Mouse (Mus musculus) NIH3T3 (cell line): Measurements from ENCODE around the gene Kdm5b.
A peak's percentile ranks its signal among the peaks of the same experiment; 100 is the strongest.
"Not testable (repeated sequence)": the region's sequence is repeated elsewhere in the genome, so short reads cannot be mapped to it uniquely, and the experiment has no call there.

Experiments
- DNase-seq: peaks from one replicate; pipeline ENCODE4 v3.0.0-alpha.2; 2012; ENCODE audit warnings: low read depth

Kdm5b gene

DNA sequence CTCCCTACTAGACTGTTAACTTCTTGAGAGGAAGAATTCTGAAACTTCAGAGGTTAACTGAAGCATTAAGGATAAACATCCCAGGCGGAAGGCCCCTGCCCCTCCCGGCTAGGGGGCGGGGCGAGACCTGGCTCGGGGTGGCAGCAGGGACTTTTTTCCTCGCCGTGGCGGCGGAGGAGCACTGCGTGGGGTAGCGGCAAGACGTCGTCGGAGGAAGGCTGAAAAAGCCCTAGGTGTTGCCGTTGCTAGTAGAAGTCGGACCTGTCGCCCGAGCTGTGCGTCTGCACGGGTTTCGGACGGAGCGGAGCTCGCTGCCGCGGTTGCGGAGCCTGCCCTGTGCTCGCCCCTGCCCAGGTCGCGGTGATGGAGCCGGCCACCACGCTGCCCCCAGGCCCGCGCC lies at the start of gene Kdm5b:
Gene Kdm5b (plus strand): TSS at position 196 of the 400 bp plus-strand sequence.
- peak; percentile 91 for DNase-seq

DNA sequence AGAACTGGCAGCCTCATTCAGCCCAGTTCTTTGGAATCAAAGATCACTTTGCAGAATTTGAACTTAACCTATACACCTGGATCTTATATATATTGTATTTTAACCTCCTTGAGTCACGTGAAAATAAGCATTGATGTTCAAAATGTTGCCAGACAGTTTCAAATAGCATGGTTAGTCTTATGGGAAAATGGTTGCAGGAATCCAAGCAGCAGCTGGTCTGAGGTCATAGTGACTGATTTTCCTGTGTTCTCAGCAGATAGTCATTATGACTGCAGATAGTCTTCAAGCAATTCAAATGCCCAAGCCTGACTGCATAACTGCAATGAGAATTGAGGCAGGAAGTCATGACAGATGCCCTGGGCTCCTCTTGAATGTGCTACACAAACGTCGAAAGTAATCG lies 47.8 kb upstream of the Kdm5b start:
- DNase-seq = peak; percentile 50

DNA sequence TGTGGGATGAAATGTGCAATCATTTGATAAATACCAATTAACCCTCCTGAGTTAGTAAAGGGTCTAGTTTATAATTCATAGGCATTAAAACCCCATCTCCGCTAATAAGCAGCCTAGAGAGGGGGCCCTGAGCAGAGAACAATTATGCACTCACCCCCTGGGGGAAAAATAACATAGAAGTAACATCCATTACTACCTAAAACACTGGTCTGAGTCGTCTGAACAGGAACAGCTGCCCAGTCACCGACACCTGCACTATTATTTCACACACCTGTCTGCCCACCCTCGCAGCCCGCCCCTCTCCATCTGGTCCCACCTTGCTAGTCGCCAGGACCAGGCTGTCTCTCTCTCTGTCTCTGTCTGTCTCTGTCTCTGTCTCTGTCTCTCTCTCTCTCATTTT lies 47.4 kb upstream of the Kdm5b start:
- DNase-seq = no peak

DNA sequence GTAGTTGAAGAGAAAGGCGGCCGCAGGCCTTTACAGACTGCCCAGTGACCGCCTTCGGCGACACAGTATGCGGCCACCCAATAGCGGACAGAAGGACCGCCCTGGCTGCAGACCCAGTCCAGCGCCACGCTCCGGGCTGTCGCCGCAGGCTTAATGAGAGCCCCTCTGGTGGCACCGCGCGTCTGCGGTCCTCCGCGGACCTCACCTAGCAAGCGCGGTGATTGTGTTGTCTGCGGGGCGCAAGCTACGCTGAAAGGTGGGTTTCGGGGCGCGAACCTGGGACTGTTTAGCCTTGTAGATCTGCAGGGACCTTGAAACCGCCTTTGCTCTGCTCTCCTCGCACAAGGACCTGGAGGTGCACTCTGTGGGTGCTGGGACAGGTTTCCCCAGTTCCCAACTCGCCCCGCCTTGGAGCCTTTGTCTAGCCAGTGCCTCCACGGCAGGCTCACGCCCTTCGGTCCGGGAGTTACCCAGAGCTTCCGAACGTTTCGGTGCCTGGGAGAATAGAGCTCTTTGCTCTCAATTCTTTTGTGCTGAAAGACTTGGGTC lies 46.6 kb upstream of the Kdm5b start:
- DNase-seq = no peak

DNA sequence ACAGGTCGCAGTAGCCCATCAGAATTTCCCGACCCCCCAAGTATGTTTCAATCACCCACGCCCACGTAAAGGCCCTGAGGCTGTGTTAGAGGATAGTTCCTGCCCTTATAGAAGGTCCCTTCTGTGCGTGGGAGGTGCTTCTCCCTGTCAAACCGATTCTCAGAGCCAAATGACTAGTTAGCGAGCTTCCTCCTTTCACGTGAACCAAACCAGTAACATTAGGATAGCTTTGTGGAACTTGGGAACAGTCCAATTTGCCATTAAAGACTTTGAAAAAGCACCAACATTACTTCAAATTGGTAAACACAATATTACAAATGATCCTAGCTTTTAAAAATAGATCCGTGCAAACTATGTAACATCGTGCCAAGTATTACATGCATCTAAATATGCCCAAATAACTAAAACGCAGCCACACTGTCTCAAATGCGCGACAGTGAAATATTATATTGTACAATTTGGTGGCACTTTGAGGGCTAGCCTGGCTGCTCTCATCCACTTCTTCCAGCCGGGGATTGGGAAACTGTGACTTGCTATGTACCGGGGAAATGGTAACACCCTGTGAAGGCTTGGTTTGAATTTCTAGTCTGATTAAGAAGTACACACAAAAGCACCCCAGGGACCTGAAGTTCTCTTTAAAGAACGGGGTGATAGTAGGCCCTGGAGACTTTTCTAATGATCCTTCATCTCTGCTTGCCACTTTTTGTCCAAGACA lies 45.9 kb upstream of the Kdm5b start:
- no peak for DNase-seq

DNA sequence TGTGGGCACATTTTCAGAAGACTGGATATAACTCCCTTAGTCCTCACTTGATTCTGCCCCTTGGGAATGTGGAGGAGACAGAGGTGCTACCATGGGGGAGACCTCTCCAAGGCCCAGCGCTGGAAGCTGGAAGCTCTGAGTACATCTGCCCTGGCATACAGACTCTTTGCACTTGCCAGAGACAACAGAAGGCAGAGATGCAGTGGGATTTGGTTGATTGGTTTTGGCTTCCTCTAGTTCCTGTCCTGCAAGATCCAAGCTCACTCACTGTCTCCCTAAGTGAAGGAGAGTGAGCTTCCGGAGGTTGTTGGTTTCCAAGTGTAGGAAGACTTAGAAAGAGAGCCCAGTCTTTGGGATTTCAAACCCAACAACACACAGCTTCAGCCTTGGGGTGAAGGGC lies 44.1 kb upstream of the Kdm5b start:
- DNase-seq = peak; percentile 50

DNA sequence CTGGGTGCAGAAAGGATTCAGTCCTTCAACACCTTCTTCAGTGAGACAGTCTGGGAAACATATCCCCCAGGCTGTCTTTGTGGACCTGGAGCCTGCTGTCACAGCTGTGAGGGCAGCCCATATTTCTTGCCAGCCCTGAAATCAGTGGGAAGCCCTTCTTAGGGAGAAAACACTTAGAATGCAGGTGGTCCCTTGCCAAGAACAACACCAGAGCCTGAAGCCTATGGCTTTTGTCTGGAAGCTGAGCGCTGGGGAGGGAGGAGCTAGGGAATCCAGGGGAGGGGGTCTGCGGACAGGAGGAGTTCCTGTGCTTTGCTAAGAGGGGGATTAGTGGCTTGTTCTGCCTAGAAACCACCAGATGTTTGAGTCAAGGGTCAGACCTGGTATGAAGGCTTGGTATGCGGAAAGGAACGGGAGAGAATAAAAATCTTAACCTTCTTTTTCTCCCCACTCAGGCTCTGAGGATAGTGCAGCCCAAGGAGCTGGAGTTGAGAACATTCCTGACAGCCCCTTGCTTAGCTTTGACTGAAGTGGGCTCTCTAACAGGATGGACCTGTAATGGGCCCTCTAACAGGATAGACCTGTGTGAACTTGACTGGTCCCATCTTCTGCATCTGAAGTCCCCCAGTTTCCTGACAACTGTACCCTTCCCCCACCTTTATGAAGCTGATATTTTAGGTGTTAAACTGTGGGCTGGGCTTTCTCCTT lies 43.3 kb upstream of the Kdm5b start:
- peak; percentile 79 for DNase-seq

DNA sequence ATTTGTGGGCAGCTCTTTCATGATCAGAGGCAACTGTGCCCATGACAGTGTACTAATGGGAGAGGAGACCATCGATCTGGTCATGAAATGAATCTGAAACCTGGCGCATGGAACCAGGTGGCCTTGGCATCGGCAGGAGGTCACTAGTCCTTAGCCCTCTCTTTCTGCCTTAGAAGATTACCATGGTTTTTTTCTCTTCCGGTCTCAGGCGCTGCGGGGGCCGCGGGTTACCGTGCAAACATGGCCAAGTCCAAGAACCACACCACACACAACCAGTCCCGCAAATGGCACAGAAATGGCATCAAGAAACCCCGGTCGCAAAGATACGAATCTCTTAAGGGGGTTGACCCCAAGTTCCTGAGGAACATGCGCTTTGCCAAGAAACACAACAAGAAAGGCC lies 42.1 kb upstream of the Kdm5b start:
- not testable (repeated sequence) for DNase-seq

DNA sequence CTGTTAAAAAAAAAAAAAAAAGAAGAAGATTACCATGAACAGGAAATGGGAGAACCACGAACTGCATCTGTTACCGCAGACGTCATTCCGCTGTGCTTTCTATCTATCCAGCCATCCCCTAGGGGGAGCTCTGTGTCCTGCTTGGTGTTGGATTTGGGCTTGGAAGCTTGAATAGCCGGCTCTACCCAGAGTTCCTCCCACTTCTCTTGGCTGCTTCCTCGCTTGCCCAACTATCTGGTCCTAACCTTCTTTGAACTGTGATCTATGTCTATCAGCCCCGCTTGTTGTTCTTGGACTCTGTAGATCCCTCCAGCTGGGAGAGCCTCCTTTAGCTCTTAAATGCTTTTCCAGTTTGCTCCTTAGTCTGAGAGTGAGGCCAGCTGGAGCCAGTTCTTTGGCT lies 41.3 kb upstream of the Kdm5b start:
- DNase-seq = peak; percentile 96

DNA sequence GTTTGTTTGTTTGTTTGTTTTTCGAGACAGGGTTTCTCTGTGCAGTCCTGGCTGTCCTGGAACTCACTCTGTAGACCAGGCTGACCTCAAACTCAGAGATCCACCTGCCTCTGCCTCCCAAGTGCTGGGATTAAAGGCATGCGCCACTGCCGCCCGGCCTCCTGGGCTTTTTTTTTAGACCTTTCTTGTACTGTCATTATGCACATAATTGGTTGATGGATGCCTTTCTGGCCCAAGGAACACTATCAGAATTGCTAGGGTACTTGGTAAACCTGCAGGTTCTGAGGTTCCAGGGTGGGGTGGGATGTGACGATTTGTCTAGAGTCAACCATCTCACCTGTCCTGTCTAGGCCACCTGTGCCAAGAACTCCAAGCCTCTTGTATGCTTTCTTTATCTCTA lies 40.8 kb upstream of the Kdm5b start:
- DNase-seq = not testable (repeated sequence)

DNA sequence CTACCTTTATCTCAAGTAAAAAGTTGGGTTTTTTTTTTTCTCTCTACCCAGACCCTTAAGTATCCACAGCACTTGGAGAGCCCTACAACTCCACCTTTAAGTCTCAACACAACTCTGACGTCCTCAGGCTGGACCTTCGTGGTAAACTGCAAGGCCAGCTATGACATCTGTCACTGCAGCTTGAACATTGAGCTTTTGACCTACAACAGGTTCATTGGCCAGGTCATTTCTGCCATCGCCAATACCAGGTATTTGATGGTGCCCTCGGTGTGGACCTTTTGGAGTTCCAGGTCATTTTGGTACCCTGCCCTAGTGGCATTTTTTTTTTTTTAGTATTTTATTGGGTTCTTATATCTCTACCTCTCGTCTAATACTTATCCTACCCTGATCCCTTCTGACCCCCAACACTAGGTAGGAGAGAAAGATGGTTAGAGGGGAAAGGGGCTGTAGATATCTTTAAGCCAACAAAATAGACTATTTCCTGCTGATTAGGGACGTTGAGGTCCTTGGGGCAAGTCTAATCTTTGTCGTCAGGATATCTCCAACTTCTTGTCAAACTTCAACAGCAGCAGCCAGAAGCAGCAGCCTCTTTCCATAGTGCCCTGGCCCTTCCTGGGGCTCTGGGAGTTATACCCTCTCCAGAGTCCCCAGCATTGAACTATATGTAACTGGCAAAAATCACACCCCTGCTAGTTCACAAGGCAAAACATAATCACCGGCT lies 39.8 kb upstream of the Kdm5b start:
- DNase-seq = no peak

DNA sequence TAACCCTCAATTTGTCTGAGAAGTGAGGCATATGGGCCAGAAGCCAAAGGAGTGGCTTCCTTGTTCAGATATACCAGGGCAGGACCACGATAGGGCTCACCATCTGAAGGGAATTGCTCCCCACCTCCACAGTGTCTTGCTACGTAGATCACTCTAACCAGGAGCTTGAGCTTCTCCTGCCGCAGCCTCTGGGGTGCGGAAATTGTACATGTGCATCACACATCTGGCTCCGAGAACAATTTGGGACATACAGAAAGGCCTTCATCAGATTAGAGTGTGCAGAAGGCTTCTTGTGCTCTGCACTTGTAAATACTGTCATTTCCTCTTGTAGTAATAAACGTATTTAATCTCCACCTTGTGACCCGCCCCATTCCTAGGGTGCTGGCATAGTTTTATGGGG lies 38.8 kb upstream of the Kdm5b start:
- no peak for DNase-seq

DNA sequence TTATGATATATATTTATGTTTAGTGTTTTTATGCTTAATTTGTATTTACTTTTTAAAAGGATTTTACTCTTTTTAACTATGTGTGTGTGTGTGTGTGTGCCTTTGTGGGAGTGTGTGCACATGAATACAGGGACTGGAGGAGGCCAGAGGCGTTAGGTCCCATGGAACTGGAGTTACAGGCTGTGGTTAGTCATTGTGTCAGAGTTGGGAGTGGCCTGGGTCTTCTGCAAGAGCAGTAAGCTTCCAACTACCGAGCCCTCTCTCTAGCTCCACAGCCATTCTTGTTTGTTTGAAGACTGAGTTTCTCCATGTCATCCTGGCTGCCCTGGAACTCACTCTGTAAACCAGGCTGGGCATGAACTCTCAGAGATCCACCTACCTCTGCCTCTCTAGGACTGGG lies 37.6 kb upstream of the Kdm5b start:
- no peak for DNase-seq

DNA sequence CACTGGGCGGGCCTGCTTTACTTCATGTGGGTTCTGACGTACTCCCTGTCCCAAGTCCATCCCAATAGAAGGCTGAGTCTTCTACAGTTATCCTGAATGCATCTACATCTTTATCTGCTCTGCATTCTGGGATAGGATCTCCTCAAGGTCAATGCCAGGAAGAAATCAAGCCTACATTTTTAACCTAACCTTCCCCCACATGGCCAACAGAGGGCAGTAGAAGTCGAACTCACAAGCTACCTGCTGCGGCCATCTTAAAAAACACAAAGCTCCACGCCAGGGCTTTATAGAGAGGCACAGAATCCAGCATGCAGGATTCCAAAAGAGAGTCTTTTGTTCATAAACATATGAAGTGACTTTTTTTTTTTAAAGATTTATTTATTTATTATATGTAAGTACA lies 35.5 kb upstream of the Kdm5b start:
- DNase-seq = peak; percentile 76

DNA sequence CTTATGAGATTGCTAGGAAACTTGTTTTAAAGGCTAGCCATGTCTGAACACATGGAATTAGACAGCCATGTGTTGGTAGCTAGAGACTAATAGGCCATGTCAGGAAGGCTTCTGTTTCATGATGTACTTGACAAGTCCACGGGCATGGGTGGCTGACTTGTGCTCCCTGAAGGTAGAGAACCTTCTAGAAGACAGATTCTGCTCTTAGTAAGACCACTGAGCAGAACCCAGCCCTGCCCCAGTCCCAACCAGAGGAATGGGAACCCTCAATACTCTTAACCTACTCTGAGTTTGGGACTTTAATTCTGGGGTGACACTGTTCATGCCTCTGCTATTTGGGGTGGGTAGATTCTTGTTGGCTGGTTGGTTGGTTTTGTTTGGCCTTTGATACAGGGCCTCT lies 35.0 kb upstream of the Kdm5b start:
- DNase-seq = no peak

DNA sequence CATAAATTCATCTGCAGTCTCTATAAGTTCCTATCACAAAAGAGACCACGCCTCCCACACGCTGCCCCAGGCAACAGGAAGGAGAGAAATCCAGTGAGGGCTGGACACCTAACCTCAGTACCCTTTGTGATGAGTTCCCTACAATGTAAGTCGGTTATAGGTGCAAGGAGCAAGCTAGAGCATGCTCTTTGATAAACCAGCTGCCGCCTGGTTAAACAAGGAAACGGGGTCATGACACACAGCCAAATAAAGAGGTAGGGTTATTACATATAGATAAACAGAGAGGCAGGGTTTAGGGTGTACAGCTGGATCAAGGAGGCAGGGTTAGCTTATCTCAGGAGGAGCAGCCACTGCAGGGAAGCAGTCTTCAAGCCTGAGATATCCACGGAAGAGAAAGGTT lies 33.2 kb upstream of the Kdm5b start:
- no peak for DNase-seq

DNA sequence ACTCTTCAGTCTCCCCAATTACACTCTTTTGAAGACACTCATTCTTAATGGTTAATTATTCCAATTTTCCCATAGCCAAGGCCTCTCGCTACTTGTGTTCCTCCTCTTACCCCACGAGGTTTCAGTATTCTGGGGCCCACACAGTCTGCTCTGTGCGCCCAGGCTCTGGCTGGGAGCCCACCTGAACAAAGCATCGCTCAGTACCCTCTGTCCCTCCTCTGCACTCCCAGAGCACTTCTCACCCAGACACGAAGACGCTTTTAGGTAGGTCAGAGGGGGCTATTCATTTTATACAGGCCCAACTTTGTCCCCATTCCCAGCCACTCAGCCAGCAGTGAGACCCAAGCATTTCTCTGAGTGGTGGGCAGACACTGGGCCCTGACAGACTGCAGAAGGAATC lies 29.4 kb upstream of the Kdm5b start:
- no peak for DNase-seq

DNA sequence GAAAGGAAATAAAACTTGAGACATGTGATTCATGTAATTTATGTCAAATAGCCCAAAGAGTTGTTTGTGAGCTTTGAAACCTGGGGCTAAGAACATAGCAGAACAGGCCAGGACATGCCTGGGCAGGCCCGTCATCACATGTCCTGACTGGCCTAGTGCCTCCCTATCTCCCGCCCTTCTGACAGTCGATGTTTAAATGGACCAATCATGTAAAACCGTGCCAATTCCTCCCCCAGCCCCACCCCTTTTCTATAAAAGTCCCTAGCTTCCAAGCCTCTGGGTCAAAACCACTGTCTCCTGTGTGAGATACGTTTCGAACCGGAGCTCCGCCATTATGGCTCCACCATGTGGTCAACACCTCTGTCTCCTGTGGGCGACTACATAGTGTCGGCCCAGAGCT lies 26.3 kb upstream of the Kdm5b start:
- not testable (repeated sequence) for DNase-seq

DNA sequence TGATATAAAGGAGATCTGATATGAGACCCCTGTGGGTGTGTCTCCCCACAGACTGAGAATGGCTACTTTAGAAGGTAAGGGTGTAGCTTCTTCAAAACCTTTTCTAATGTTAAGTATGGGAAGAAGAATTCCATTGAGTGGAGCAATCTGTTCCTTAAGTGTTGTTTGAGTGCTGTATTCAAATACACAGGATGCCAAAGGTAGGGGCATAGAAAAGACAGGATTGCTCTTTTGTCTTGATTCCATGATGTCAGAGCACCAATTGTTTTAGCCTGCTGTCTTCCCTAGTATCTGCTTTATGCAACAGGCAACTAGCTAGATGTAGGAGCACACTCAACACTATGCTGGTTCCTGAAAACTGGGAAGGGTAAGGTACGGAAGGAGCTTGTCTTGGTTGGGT lies 24.9 kb upstream of the Kdm5b start:
- no peak for DNase-seq

DNA sequence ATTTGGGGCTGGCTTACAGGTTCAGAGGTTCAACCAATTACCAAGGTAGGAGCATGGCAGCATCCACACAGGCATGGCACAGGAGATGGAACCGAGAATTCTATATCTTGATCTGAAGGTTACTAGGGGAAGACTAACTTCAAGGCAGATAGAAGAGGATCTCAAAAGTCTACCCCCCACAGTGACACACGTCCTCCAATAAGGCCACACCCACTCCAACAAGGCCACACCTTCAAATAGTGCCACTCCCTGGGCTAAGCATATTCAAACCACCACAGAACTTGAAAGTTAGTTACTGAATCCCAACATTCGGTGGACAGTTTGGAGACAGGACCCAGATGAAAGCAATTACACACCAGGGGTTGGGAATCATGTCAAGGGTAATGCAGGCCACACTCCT lies 24.5 kb upstream of the Kdm5b start:
- no peak for DNase-seq

DNA sequence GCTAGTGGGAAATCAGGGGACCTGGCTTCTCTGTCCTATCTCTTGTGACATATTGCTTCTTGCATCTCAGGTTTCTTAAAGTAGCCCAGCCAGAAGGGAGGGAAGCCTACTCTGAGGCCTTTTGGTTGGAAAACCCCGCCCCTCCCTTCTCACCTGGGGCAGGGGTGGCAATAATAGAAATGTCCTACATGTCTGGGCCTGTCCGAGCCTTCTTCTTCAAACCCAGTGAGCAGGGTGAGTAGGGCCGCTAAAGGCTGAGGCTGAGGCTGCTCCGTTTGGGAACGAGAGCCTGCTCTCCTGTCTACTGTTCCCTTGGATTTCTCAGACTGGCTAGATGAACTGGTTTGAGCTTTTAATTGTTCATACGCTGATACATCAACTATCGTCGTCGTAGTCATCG lies 19.4 kb upstream of the Kdm5b start:
- no peak for DNase-seq

DNA sequence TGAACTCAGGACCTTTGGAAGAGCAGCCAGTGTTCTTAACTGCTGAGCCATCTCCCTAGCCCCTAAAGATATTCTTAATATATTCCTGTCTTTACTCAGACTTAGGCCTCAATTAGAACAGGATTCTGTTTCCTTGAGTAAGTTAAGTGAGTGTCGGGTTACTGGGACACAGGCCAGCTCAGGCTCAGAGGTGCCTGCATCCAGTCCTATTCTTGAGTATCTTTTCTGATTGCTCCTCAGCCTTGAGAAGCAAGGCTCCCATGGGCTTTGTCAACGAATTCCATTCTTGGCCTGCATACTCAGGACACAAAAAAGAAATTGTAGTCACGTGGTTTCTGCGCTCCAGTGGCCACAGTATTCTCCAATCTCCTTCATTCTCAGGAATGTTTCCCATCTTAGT lies 11.7 kb upstream of the Kdm5b start:
- peak; percentile 92 for DNase-seq

DNA sequence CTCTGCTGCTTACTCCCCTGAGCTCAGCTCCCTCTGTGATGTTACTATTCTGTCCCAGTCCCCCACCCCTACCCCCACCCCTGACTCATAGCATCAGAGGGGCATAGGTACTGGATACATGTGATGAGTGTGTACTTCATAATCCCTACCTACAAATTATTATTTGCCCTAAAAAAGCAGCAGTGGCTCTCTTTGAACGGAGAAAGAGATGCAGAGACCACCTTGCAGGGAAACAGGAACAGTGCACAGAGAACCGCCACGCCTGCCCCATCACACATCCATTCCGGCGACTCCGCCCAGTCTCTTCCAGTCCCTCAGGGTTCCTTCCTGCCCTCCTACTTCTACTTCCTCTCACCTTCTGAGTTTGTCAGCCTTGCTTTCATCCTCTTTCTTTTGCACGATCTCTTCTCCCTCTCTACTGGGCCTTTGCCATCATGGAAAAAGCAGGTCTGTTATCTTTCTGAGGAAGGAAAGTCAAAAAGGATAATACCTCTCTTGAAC lies 10.3 kb upstream of the Kdm5b start, which contains the start of gene Mgat4e:
Gene Mgat4e (minus strand): TSS at position 51 of the 501 bp plus-strand sequence.
- DNase-seq = no peak
